Mouse (Mus musculus) bone marrow macrophage, adult 2 months (primary cell): ENCODE measurements at regions not wholly inside any gene's neighbourhood (a gene's known extent, or its start where the extent isn't known, plus 50 kb on each side); places are given as distances from the start of the nearest gene placed in this dataset.

Source experiments
- H3K27ac ChIP-seq: 2 replicates; pipeline ENCODE4 v1.5.1; 2012; ENCODE audit warnings: low read depth, low read length; ENCODE audit not compliant: insufficient read depth
- H3K4me1 ChIP-seq: 2 replicates; pipeline ENCODE4 v1.6.1; 2012; ENCODE audit warnings: low read length; ENCODE audit not compliant: control insufficient read depth, insufficient read depth
- H3K4me3 ChIP-seq: 2 replicates; pipeline ENCODE4 v1.5.1; 2012; ENCODE audit warnings: mild to moderate bottlenecking, low read length, moderate library complexity; ENCODE audit not compliant: insufficient read depth
- CTCF ChIP-seq: IDR thresholded peaks from 2 replicates; pipeline ENCODE4 v1.5.1; 2012; ENCODE audit warnings: low read depth, mild to moderate bottlenecking, low read length, moderate library complexity
- POLR2A ChIP-seq: IDR thresholded peaks from 2 replicates; pipeline ENCODE4 v1.6.1; 2012; ENCODE audit warnings: mild to moderate bottlenecking, low read depth, low read length, borderline replicate concordance

DNA sequence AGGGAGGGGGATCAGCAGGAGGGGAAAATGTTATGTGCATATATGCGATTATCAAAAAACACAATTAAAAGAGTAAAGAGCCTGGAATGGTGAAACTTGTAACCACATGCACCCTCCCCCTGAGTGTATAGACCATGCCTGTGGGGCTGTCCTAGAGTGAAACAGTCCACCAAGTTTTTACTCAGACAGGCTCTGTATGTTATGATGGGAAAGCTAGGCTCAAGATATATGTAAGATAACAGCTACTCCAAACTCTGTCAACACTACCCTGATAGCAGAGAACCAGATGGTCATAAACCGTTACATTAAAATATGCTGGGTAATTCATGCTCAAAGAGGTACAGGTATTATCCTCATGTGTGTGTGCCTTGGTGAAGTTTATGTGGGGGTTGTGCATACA lies 151.4 kb downstream of the Gsdmc2 start:
- 0 out of 2 replicates have a peak, but pooled peaks cover 2% of the 10 kb centered on the region for H3K4me1 ChIP-seq
- TF ChIP-seq CTCF (no peak), POLR2A (no peak)
- H3K4me3 ChIP-seq: no peak overlapping the region
- no peak overlapping the region for H3K27ac ChIP-seq

DNA sequence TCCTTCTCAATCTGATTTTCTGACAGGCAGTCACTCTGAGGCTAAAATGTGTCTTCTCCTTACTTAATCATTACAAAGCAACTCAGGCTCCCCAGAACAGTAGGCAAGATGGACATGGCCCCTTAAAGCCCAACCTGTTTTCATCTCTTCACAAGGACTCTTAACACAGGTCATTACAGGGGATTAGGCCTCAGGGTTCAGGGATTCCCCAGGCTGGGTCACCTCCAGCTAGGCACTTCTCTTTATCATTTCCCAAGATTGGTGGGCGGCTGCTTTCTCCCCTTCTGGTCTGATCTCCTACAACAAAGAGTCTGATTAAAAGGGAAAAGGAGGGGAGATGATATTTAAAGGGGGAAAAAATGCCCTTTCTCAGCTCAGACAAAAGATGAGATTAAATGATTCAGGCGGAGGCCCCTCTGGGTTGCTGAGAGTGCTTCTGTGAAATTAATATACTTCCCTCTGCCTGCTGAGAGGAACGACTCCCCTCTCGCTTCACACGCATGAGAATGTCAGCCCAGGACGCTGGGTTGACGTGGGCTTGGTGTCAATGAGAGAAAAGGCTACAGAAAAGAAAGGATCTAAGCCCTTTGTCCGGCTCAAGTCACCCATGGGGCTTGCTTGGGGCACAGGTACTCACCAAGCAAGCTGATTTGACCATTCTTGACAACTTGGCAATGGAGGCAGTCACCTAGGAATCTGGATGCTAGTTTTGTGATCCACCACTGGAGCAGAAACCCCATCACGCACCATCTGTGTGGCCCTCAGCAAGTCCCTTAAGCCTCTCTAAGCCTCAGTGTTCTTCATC lies 152.3 kb downstream of the Gsdmc2 start:
- no peak overlapping the region for H3K4me3 ChIP-seq
- no peak overlapping the region for H3K27ac ChIP-seq
- 0 out of 2 replicates have a peak, but pooled peaks cover 2% of the 10 kb centered on the region for H3K4me1 ChIP-seq
- TF ChIP-seq POLR2A: no peak
- no peak for TF ChIP-seq CTCF

DNA sequence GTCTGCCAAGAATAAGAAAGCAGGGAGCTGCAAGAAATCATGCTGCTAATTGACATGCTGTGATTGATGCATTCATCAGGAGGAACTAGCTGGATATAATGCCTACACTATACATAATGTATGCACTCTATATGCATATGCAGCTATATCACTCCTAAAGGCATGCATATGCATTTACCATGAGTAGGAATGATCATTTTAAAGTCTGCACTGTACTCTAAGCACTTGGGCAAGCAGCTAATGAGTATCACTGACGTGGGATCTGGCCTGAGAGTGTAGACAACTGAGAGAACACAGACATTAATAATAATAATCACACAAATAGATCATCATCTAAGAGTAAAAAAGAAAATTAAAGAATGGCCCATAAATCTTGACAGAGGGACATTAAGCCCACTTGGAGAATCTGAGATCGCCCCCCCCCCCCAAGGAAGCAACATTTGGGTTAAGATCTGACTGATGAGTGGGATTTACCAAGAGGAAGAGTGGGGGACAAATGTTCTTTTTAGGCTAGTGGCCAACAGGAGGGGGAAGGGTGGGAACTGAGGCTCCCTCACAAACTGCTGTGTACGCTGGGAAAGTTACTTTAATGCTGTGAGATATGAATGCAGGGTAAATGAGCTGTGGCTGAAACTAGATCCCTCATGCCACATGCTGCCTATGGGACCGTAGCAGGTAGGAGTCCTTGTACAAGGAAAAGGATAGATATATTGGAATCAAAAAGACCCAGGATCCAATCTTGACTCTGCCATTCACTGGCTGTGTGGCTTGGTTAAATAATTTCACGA lies 155.0 kb downstream of the Gsdmc2 start:
- no peak for TF ChIP-seq POLR2A
- TF ChIP-seq CTCF: no peak
- no peak overlapping the region for H3K27ac ChIP-seq
- 0 out of 2 replicates have a peak, but pooled peaks cover 2% of the 10 kb centered on the region for H3K4me1 ChIP-seq
- H3K4me3 ChIP-seq: no peak overlapping the region; the same call in 1 of the 2 replicates

DNA sequence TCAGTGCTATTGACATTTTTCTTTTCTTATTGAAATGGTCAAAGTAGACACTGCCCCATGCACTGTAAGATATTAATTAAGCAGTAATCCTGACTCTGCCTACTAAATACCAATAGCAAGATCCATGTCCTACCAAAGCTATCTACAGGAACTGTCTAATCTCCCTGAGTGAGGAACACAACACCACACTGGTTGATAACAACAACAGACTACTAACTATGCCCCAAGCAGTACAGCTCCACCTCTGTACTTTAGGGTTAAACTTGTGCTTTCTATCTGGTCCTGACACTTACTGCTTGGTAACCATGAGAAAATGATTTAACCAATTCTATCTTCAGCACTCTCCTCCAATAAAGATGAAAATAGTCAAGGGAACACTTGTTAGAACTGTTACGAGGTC lies 157.1 kb downstream of the Gsdmc2 start:
- TF ChIP-seq CTCF (no peak), POLR2A (no peak)
- Histone ChIP-seq H3K27ac (no peak overlapping the region), H3K4me1 (0 out of 2 replicates have a peak, but pooled peaks cover 2% of the 10 kb centered on the region), H3K4me3 (no peak overlapping the region)

DNA sequence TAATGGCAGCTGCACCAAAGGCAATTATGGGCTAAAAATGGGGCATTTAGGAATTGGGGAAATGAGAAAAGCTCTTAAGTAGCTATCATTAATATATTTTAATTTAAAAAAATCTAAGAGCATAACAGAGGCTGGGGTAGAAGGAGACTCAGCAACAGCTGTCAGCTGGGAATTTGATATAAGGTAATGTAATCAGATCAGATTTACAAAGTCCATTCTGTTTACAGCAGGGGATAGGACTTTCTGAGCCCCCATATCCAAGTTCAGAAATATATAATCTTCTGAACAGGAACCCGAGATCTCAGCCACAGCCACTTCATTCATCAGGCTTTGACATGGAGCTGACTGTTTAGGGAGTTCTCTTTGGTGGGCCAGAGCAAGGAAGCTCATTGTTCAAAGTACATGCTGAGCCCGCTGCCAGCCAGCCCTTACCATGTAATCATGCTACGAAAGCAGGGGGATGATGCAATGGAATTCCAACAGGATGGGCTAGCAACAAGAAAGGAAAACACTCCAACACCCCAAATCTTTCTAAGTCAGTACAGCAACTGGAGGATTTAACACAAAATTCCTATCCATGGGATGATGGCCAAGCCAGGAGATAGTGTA lies 157.9 kb downstream of the Gsdmc2 start:
- TF ChIP-seq CTCF: no peak
- no peak for TF ChIP-seq POLR2A
- no peak overlapping the region for H3K4me3 ChIP-seq
- H3K27ac ChIP-seq: no peak overlapping the region
- H3K4me1 ChIP-seq: 0 out of 2 replicates have a peak, but pooled peaks cover 2% of the 10 kb centered on the region

DNA sequence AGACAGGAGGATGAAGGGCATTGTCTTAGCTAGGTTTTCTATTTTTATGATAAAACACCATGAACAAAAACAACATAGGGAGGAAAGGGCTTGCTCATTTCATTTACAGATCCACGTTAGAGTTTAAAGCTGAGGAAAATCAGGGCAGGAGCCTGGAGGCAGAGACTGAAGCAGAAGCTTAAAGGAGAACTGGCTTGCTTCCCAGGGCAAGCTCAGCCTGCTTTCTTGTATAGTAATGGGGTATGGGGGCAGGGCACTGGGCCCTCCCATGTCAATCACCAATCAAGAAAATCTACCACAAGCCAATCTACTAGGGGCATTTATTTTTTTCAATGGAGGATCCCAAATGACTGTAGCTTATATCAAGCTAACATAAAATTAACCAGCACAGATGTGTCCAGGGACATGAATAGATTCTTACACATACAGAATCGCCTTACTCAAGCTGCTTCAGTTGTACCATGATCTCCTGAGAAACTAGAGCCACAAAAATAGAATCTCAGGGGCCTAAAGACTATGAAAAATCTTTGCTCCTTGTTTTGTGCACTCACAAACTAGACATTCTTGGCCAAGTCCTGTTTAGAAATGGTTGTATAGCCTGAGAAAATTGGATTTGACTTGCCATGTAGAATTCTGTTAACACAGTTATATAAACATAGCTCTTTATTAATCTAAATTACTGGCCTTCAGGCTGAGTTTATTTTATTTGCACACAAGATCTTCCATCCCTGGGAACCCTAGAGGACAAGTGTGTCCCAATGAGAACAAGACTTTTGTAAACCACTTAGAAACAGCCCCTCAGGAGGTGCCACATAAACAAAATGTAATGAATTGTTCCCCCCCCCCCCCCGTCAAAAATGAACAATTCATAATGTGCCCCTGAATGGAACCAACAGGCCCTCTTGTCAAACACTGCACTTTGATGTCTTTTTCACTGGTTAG lies 164.7 kb downstream of the Gsdmc2 start:
- Histone ChIP-seq H3K4me1 (peaks cover 11% of the 10 kb centered on the region), H3K27ac (no peak overlapping the region), H3K4me3 (no peak overlapping the region)
- TF ChIP-seq POLR2A (no peak), CTCF (no peak)

DNA sequence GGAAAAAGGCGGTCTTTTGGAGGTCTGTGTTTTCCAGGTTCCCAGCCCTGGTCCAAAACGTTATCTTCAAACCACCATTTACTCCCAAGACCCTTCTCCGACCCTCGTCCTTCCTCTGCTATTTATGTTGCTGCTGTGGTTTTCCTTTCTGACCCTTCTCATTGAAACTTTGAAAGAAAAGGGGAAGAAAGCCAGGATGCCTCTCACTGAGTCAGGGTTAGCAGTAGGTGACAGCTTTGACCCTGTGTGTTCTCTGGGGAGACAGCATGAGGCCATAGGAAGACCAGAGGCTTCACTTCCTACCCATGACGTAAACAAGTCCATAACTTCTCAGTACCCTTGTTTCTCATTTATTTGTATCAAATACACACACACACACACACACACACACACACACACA lies 166.1 kb downstream of the Gsdmc2 start:
- H3K4me1 ChIP-seq: peaks cover 11% of the 10 kb centered on the region
- no peak overlapping the region for H3K4me3 ChIP-seq
- TF ChIP-seq POLR2A (no peak), CTCF (no peak)
- H3K27ac ChIP-seq: no peak overlapping the region

DNA sequence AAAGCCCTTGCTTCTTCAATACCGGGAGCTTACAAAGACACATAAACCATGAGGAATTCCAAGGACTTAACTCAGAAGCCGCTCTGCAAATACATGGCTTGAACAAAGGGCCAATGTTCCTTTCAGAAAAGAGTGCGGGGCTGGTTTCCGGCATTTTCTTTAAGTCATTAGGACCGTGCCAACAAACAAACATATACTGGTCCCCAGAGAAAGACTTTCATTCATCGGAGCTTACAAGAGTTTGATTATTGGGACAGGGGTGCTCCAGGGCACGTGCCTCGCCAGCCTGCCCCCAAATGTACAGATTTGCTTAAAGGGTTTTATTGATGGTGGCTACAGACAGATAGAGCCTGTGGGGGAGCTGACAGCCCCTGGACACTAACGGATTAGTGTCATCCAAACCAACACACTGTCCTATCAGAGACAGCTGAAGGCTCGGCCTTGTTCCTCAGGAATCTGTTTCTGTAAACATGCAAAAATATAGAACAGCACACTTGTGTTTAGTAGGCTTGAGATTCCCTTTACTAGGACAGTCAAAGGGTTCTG lies 169.4 kb downstream of the Gsdmc2 start:
- peaks cover 11% of the 10 kb centered on the region for H3K4me1 ChIP-seq
- H3K4me3 ChIP-seq: no peak overlapping the region
- H3K27ac ChIP-seq: no peak overlapping the region
- TF ChIP-seq CTCF (no peak), POLR2A (no peak)

DNA sequence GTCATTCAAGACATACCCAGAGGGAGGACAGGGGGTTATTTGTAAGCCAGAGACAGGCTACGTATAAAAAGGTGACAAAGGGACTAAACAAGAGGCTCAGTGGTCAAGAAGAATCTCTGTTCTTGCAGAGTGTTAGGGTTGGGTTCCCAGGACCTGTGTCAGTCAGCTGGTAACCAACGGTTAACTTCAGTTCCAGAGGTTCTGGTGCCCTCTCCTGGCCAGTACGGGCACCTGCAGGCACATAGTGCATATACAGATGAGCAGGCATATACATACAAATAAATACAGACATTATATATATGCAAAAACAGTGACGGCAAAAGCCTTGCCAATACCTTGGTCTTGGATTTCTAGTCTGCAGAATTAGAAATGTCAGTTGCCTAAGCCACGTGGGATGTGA lies 170.6 kb downstream of the Gsdmc2 start:
- H3K27ac ChIP-seq: no peak overlapping the region
- TF ChIP-seq CTCF (no peak), POLR2A (no peak)
- no peak overlapping the region for H3K4me3 ChIP-seq
- peaks cover 9% of the 10 kb centered on the region for H3K4me1 ChIP-seq
